Mouse (Mus musculus) midbrain, embryonic 13.5 days (tissue): ENCODE data around the gene Carhsp1. TPM values are rescaled to one million over a fixed set of nuclear protein-coding genes. Genes with fewer than 3 reads are reported as not detected.
A peak's percentile ranks its signal among the peaks of the same experiment; 100 is the strongest.

ENCODE experiments used
- ATAC-seq: fragments of 200-750 bp; cut with Nextera tagmentation; 2 replicates; pipeline ENCODE4 v1.8.0; 2017; ENCODE audit warnings: mild to moderate bottlenecking, moderate TSS enrichment, moderate library complexity
- H3K27ac ChIP-seq: fragments of 300-500 bp; sonication (generic); 2 replicates; pipeline ENCODE4 v1.5.1; 2015; ENCODE audit warnings: inconsistent platforms, mild to moderate bottlenecking, moderate library complexity
- H3K27me3 ChIP-seq: fragments of 300-500 bp; sonication (generic); 2 replicates; pipeline ENCODE4 v1.6.1; 2015; ENCODE audit warnings: mild to moderate bottlenecking, inconsistent platforms
- H3K36me3 ChIP-seq: fragments of 300-500 bp; sonication (generic); 2 replicates; pipeline ENCODE4 v1.6.1; 2015; ENCODE audit warnings: mild to moderate bottlenecking, inconsistent platforms
- H3K4me1 ChIP-seq: fragments of 300-500 bp; sonication (generic); replicated peaks from 2 replicates; pipeline ENCODE4 v1.6.1; 2015; ENCODE audit warnings: inconsistent platforms
- H3K4me2 ChIP-seq: fragments of 300-500 bp; sonication (generic); replicated peaks from 2 replicates; pipeline ENCODE4 v1.6.1; 2015; ENCODE audit warnings: moderate library complexity, mild to moderate bottlenecking, inconsistent platforms
- H3K4me3 ChIP-seq: fragments of 300-500 bp; sonication (generic); replicated peaks from 2 replicates; pipeline ENCODE4 v1.5.1; 2015; ENCODE audit warnings: mild to moderate bottlenecking, inconsistent platforms
- H3K9ac ChIP-seq: fragments of 300-500 bp; sonication (generic); replicated peaks from 2 replicates; pipeline ENCODE4 v1.6.1; 2015; ENCODE audit warnings: mild to moderate bottlenecking, inconsistent platforms
- H3K9me3 ChIP-seq: fragments of 300-500 bp; sonication (generic); 2 replicates; pipeline ENCODE4 v1.6.1; 2016; ENCODE audit warnings: mild to moderate bottlenecking, inconsistent platforms
- WGBS: fragments of 180-500 bp; shearing (Covaris S2); methylation state at CpG from one replicate; pipeline ENCODE4 v1.1.7; 2015; 5-methylcytosine and 5-hydroxymethylcytosine counted together
- polyA plus RNA-seq: library from polyadenylated mRNA; unstranded; fragments of >200 nt; fragmentation: Nextera tagmentation; extraction: Ambion mirVana; gene quantifications from 2 replicates; pipeline ENCODE4 v1.2.1, GENCODE M21; 2015

The Carhsp1 gene
- polyA plus RNA-seq, 1 experiment from 2014 or later = 274 TPM

DNA sequence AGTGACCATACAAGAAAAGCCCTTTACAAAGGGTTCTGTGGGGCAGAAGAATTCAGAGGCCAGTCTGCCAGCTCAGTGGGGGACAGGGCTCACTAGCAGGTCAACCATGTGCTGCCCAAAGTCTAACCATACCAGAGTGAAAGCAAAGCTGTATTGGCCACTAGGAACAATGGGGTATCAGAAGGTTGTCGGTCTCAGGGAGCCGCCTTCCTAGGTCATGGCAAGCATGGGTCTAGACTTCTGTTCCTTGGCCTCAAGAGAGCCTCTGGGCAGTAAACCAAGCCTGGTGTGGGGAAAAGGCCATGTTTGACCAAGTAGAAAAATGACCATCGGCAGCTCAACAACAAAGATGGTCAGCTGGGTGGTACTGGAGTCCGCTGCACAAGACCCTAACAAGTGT, 13.2 kb downstream of the Carhsp1 start:
- WGBS = 90% methylated on average over 4 of the region's 4 CpGs
- Histone ChIP-seq H3K36me3 (peaks cover 91% of the 10 kb centered on the region), H3K4me3 (no peak overlapping the region), H3K9me3 (no peaks in the 10 kb centered on the region), H3K27me3 (no peaks in the 10 kb centered on the region), H3K27ac (no peak overlapping the region), H3K9ac (no peak overlapping the region), H3K4me2 (no peak overlapping the region), H3K4me1 (peaks cover 7% of the 10 kb centered on the region; the same call in 1 of the 2 replicates)
- ATAC-seq = no peak

DNA sequence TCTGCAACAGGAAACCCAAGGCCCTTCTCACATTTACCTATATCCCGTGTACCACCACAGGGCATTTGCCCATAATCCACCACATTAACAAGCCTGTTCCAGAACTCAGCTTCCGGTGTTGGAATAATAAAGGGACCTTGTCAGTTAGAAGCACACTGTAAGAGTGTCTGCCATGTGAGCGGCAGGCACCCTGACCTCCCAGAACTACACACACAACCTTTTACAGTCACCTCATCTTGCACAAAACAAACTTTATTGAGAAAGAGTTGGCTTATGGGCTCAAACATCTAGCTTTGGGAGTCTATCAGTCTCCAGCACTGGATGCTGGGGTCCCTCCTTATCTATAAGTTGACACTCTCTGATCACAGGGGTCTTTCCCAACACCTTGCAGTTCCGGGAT, 13.6 kb downstream of the Carhsp1 start:
- Histone ChIP-seq H3K36me3 (peaks cover 91% of the 10 kb centered on the region), H3K4me1 (peaks cover 3% of the 10 kb centered on the region; the same call in 1 of the 2 replicates), H3K27ac (no peak overlapping the region), H3K9me3 (no peaks in the 10 kb centered on the region), H3K9ac (no peak overlapping the region), H3K4me2 (no peak overlapping the region), H3K27me3 (no peaks in the 10 kb centered on the region), H3K4me3 (no peak overlapping the region)
- ATAC-seq = no peak
- 83% methylated on average over 4 of the region's 4 CpGs for WGBS

GRCm38 (mm10) chr16:8656256-8656655, 15.7 kb downstream of the Carhsp1 start:
- H3K4me2 ChIP-seq = no peak overlapping the region
- 0 out of 2 replicates have a peak, but pooled peaks have one; percentile 18 for ATAC-seq
- H3K36me3 ChIP-seq = peaks cover 91% of the 10 kb centered on the region
- WGBS = 81% methylated on average over 2 of the region's 2 CpGs
- H3K9ac ChIP-seq = no peak overlapping the region
- no peaks in the 10 kb centered on the region for H3K9me3 ChIP-seq
- no peak overlapping the region for H3K4me3 ChIP-seq
- no peaks in the 10 kb centered on the region for H3K27me3 ChIP-seq
- no peak overlapping the region for H3K27ac ChIP-seq
- no peaks in the 10 kb centered on the region for H3K4me1 ChIP-seq

DNA sequence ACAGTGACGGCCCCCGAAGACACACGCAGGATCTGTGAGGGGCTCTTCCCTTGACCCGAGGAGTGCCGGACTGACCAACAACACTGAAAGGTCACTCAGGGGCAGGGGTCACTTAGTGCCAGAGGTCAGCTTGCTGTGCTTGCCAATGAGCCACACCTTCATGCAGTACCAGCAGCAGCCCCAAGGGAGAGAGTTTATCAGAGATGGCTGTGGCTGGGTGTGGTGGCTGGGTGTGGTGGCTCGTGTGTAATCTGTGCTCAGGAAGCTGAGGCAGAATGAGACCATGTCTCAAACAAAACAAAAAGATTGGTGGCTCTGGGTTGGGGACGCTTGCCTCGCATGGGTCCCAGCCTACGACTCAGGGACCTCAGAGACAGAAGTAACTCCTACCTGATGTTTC, 16.4 kb downstream of the Carhsp1 start:
- peaks cover 93% of the 10 kb centered on the region for H3K36me3 ChIP-seq
- no peaks in the 10 kb centered on the region for H3K4me1 ChIP-seq
- H3K4me2 ChIP-seq = no peak overlapping the region
- no peak overlapping the region for H3K9ac ChIP-seq
- ATAC-seq = no peak
- no peaks in the 10 kb centered on the region for H3K9me3 ChIP-seq
- H3K4me3 ChIP-seq = no peak overlapping the region
- no peak overlapping the region for H3K27ac ChIP-seq
- no peaks in the 10 kb centered on the region for H3K27me3 ChIP-seq
- WGBS = 87% methylated on average over 9 of the region's 9 CpGs

DNA sequence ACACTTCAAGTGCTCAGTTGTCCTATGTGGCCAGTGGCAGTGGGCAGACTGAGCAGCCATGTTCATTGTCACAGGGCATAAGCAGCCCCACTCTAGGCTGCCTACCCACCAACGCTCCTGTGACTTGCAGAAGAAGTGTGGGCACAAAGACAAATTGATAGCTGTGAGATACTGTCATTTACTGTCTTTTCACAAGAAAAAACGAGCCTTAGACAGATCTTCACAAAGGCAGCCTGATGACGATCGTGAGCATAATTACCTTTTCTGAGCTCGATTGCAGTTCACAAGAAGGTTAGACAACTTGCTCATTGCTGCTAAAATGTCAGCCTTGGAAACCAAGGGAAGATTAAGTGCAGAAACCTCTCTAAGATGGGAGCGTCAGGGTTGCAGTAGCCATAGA, 16.8 kb downstream of the Carhsp1 start:
- H3K36me3 ChIP-seq = peaks cover 92% of the 10 kb centered on the region
- ATAC-seq = no peak

GRCm38 (mm10) chr16:8650007-8650406, 21.9 kb downstream of the Carhsp1 start:
- WGBS = 99% methylated on average over 3 of the region's 3 CpGs
- Histone ChIP-seq H3K9ac (no peak overlapping the region), H3K27me3 (no peaks in the 10 kb centered on the region), H3K4me2 (no peak overlapping the region), H3K4me3 (no peak overlapping the region), H3K36me3 (peaks cover 93% of the 10 kb centered on the region), H3K9me3 (no peaks in the 10 kb centered on the region), H3K4me1 (no peaks in the 10 kb centered on the region), H3K27ac (no peak overlapping the region)
- ATAC-seq = no peak

More for the DNA sequence above, 16.8 kb downstream of the Carhsp1 start:
- no peak overlapping the region for H3K27ac ChIP-seq
- no peaks in the 10 kb centered on the region for H3K4me1 ChIP-seq
- no peaks in the 10 kb centered on the region for H3K27me3 ChIP-seq
- H3K4me3 ChIP-seq = no peak overlapping the region
- no peaks in the 10 kb centered on the region for H3K9me3 ChIP-seq
- 92% methylated on average over 6 of the region's 6 CpGs for WGBS
- no peak overlapping the region for H3K4me2 ChIP-seq
- H3K9ac ChIP-seq = no peak overlapping the region

GRCm38 (mm10) chr16:8645546-8645945, 26.4 kb downstream of the Carhsp1 start:
- Histone ChIP-seq H3K27me3 (no peaks in the 10 kb centered on the region), H3K36me3 (peaks cover 93% of the 10 kb centered on the region), H3K4me3 (no peak overlapping the region), H3K9ac (no peak overlapping the region), H3K4me2 (no peak overlapping the region), H3K4me1 (no peaks in the 10 kb centered on the region), H3K9me3 (no peaks in the 10 kb centered on the region), H3K27ac (no peak overlapping the region)
- ATAC-seq = no peak
- 81% methylated on average over 6 of the region's 6 CpGs for WGBS

GRCm38 (mm10) chr16:8643855-8644254, 28.1 kb downstream of the Carhsp1 start:
- Histone ChIP-seq H3K36me3 (peaks cover 78% of the 10 kb centered on the region), H3K27ac (no peak overlapping the region), H3K4me1 (peaks cover 1% of the 10 kb centered on the region), H3K27me3 (no peaks in the 10 kb centered on the region), H3K9me3 (no peaks in the 10 kb centered on the region), H3K4me3 (no peak overlapping the region), H3K4me2 (no peak overlapping the region), H3K9ac (no peak overlapping the region)
- peak; percentile 58; the same call in 1 of the 2 replicates for ATAC-seq
- WGBS = 83% methylated on average over 2 of the region's 2 CpGs

GRCm38 (mm10) chr16:8639466-8640191, 32.3 kb downstream of the Carhsp1 start:
- H3K27me3 ChIP-seq = no peaks in the 10 kb centered on the region
- no peak overlapping the region for H3K9ac ChIP-seq
- ATAC-seq = no peak
- H3K4me1 ChIP-seq = peaks cover 28% of the 10 kb centered on the region
- no peak overlapping the region for H3K4me2 ChIP-seq
- WGBS = 96% methylated on average over 11 of the region's 11 CpGs
- no peak overlapping the region for H3K4me3 ChIP-seq
- H3K36me3 ChIP-seq = peaks cover 50% of the 10 kb centered on the region
- no peak overlapping the region for H3K27ac ChIP-seq
- no peaks in the 10 kb centered on the region for H3K9me3 ChIP-seq

DNA sequence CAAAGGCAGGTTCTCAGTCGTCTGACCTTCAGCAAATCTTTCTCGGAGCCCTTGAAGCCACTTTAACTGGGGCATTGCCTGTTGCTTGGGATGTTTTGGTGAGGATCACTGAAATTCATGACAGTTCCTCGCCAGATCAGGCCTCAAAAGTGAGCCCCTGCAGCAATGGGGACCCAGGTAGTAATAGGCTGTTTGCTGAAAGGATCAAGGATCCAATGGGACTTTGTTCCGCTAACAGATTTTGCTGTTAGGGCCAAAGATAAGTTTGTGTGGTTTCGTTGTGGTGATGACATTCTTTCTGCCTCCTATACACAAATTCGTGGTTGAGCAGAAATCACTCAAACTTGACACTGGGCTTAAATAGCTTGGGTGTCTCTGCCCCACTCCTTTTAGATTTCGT, 33.8 kb downstream of the Carhsp1 start:
- H3K4me1 ChIP-seq = peaks cover 31% of the 10 kb centered on the region
- peaks cover 43% of the 10 kb centered on the region for H3K36me3 ChIP-seq
- no peaks in the 10 kb centered on the region for H3K27me3 ChIP-seq
- H3K27ac ChIP-seq = peak overlapping the region; percentile 80
- peak overlapping the region; percentile 85 for H3K4me3 ChIP-seq
- WGBS = 44% methylated on average over 7 of the region's 7 CpGs
- no peaks in the 10 kb centered on the region for H3K9me3 ChIP-seq
- peak overlapping the region; percentile 86 for H3K9ac ChIP-seq
- no peak for ATAC-seq
- H3K4me2 ChIP-seq = peak overlapping the region; percentile 95

- Histone ChIP-seq H3K27ac (peak within 1 kb of the TSS; percentile 80), H3K4me3 (peak within 1 kb of the TSS; percentile 85), H3K9ac (peak within 1 kb of the TSS; percentile 86), H3K9me3 (no peaks in the 10 kb centered on the region), H3K4me1 (peaks cover 31% of the 10 kb centered on the region), H3K4me2 (peak within 1 kb of the TSS; percentile 95), H3K27me3 (no peaks in the 10 kb centered on the region), H3K36me3 (peaks cover 42% of the 10 kb centered on the region)
- under 1% methylated on average over 59 of the region's 59 CpGs for WGBS
- peak; percentile 96 for ATAC-seq
These were observed 34.5 kb downstream of the Carhsp1 start, which contains the start of the genes Pmm2 and Tmem186 for GRCm38 (mm10) chr16:8637217-8638051. Gene Pmm2, plus strand, starts transcription at chr16:8637674. Gene Tmem186, minus strand, starts transcription at chr16:8637712.

DNA sequence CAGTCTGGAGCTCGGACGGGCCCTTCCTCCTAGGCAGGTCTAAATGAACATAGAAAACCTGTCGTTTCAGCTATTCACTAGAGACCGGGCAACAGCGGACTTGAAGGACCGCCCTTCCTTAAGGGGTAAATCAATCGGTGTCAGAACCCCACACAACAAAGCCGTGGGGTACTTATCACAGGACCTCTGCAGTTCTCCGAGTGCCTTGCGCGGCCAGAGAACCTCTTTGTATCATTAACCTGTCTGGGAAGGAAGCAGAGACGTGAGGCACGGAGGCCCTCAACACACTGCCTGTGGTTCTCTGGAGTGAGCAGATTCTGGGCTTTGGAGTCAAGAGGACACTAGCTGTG, 35.1 kb downstream of the Carhsp1 start:
- peaks cover 42% of the 10 kb centered on the region for H3K36me3 ChIP-seq
- peak overlapping the region; percentile 80 for H3K27ac ChIP-seq
- H3K4me3 ChIP-seq = peak overlapping the region; percentile 85
- H3K9me3 ChIP-seq = no peaks in the 10 kb centered on the region
- H3K4me1 ChIP-seq = peaks cover 31% of the 10 kb centered on the region
- WGBS = under 1% methylated on average over 13 of the region's 13 CpGs
- ATAC-seq = no peak; the same call in 1 of the 2 replicates
- H3K9ac ChIP-seq = peak overlapping the region; percentile 86
- H3K27me3 ChIP-seq = no peaks in the 10 kb centered on the region
- H3K4me2 ChIP-seq = peak overlapping the region; percentile 95
